In genomic region chr16:6084701-6085365, GRCm38 (mm10) we compare ENCODE assay signal across 15 mouse cellular contexts.
DNase-seq lines count a peak whose midpoint lies in the region; ATAC-seq and TF ChIP-seq lines count a peak whose summit lies in the region.
"Had no signal": no experiment of that assay in that cellular context is flagged by ENCODE, and none has a peak within 500 bp of the region (broad histone marks: within the 10 kb centered on the region; RNA-seq: fewer than 3 reads in every experiment).

No protein-coding gene starts in this region.

- H3K4me2 ChIP-seq in hindbrain, postnatal 0 days (ENCODE audit: low read depth, low read length) = no peak overlapping the region
- H3K4me2 ChIP-seq in hindbrain, embryonic 11.5 days (replicated peaks; ENCODE audit: low read depth, low read length) = no peak overlapping the region
- H3K4me2 ChIP-seq: heart, embryonic 15.5 days; hindbrain, embryonic 12.5 days; lung, embryonic 15.5 days had no signal

- peak; percentile 64 for DNase-seq in hindbrain, postnatal 0 days (ENCODE audit: low spot score)
- no peak for DNase-seq in hindbrain, embryonic 11.5 days (ENCODE audit: low spot score)
- DNase-seq in cerebellum, adult 18-20 months = peak; percentile 82 to 84
- peak; percentile 57 to 79 for DNase-seq in cerebellum, postnatal 14 days
- peak; percentile 40 to 46 for DNase-seq in layer of hippocampus, postnatal 10 days (ENCODE audit: low spot score in 2 of 2)
- DNase-seq in urinary bladder, adult 2 months (ENCODE audit: low spot score) = no peak
- DNase-seq in Muller cell, postnatal 12 days (ENCODE audit: inconsistent ontology term) = no peak
- DNase-seq: adrenal gland, postnatal 36 days; kidney, adult 11 months; kidney, postnatal 25 days had no signal

- no peak overlapping the region for H3K9ac ChIP-seq in hindbrain, postnatal 0 days (replicated peaks; ENCODE audit: low read length)
- H3K9ac ChIP-seq in hindbrain, embryonic 11.5 days (ENCODE audit: low read depth, low read length) = no peak overlapping the region
- H3K9ac ChIP-seq: heart, embryonic 15.5 days; hindbrain, embryonic 12.5 days; lung, embryonic 15.5 days had no signal

- no peak for TF ChIP-seq CTCF in hindbrain, postnatal 0 days (IDR thresholded peaks at IDR 0.05; ENCODE audit: low read depth)

- H3K27ac ChIP-seq in hindbrain, postnatal 0 days = no peak overlapping the region
- no peak overlapping the region for H3K27ac ChIP-seq in hindbrain, embryonic 11.5 days (ENCODE audit: low read depth, low read length)
- H3K27ac ChIP-seq: hindbrain, embryonic 12.5 days; lung, embryonic 15.5 days had no signal

- no peak overlapping the region for H3K4me3 ChIP-seq in hindbrain, postnatal 0 days (ENCODE audit: low read length)
- H3K4me3 ChIP-seq in hindbrain, embryonic 11.5 days (ENCODE audit: low read depth, low read length) = no peak overlapping the region
- H3K4me3 ChIP-seq: heart, embryonic 15.5 days; hindbrain, embryonic 12.5 days; lung, embryonic 15.5 days had no signal

- ATAC-seq in hindbrain, postnatal 0 days = no peak
- no peak for ATAC-seq in hindbrain, embryonic 11.5 days (ENCODE audit: low FRiP score)
- ATAC-seq: midbrain, embryonic 16.5 days had no signal

- 61% methylated on average over 7 of the region's 7 CpGs for WGBS in hindbrain, postnatal 0 days
- WGBS in hindbrain, embryonic 11.5 days = 77% methylated on average over 7 of the region's 7 CpGs

- no peaks in the 10 kb centered on the region for H3K9me3 ChIP-seq in hindbrain, postnatal 0 days (ENCODE audit: low read length)
- H3K9me3 ChIP-seq in hindbrain, embryonic 11.5 days (ENCODE audit: control insufficient read depth, low read length) = no peaks in the 10 kb centered on the region
- H3K9me3 ChIP-seq: heart, embryonic 15.5 days; hindbrain, embryonic 12.5 days; lung, embryonic 15.5 days had no signal

- no peaks in the 10 kb centered on the region for H3K4me1 ChIP-seq in hindbrain, postnatal 0 days (ENCODE audit: insufficient read depth, low read length)
- no peaks in the 10 kb centered on the region for H3K4me1 ChIP-seq in hindbrain, embryonic 11.5 days (replicated peaks; ENCODE audit: control insufficient read depth, insufficient read depth, low read length)

- H3K36me3 ChIP-seq in hindbrain, postnatal 0 days (ENCODE audit: insufficient read depth, low read length) = no peaks in the 10 kb centered on the region
- no peaks in the 10 kb centered on the region for H3K36me3 ChIP-seq in hindbrain, embryonic 11.5 days (ENCODE audit: control insufficient read depth, insufficient read depth, low read length)
- H3K36me3 ChIP-seq: G1E; heart, embryonic 15.5 days; hindbrain, embryonic 12.5 days; lung, embryonic 15.5 days had no signal

- no peaks in the 10 kb centered on the region for H3K27me3 ChIP-seq in hindbrain, postnatal 0 days (ENCODE audit: insufficient read depth, low read length)
- no peaks in the 10 kb centered on the region for H3K27me3 ChIP-seq in hindbrain, embryonic 11.5 days (ENCODE audit: control insufficient read depth, insufficient read depth, low read length)
- H3K27me3 ChIP-seq: heart, embryonic 15.5 days; hindbrain, embryonic 12.5 days; lung, embryonic 15.5 days had no signal

Comparison
In these comparisons a context has a peak if more than half of its experiments do, and no peak if none do; other contexts are left out.
1. DNase-seq: peak in hindbrain, postnatal 0 days (single experiment), cerebellum, adult 18-20 months (2 of 2), cerebellum, postnatal 14 days (2 of 2) and layer of hippocampus, postnatal 10 days (2 of 2); none in hindbrain, embryonic 11.5 days (single experiment), urinary bladder, adult 2 months (single experiment) and Muller cell, postnatal 12 days (single experiment).